Mouse (Mus musculus) midbrain, embryonic 11.5 days (tissue): ENCODE measurements around the gene Mga. TPM values are rescaled to one million over a fixed set of nuclear protein-coding genes. Genes with fewer than 3 reads are reported as not detected.

Experiments
- ATAC-seq: fragments of 200-750 bp; cut with Nextera tagmentation; 2 replicates; pipeline ENCODE4 v1.8.0; 2017; ENCODE audit warnings: moderate TSS enrichment, moderate library complexity; ENCODE audit not compliant: low FRiP score
- DNase-seq: peaks from one replicate; pipeline ENCODE4 v3.0.0; 2015; ENCODE audit warnings: low spot score; ENCODE audit errors: missing footprints
- H3K27ac ChIP-seq: fragments of 300-500 bp; sonication (generic); 2 replicates; pipeline ENCODE4 v1.5.1; 2014; ENCODE audit warnings: low read depth, low read length
- H3K27me3 ChIP-seq: fragments of 300-500 bp; sonication (generic); 2 replicates; pipeline ENCODE4 v1.6.1; 2014; ENCODE audit warnings: mild to moderate bottlenecking, low read length, moderate library complexity, mixed read lengths; ENCODE audit not compliant: control insufficient read depth, insufficient read depth
- H3K36me3 ChIP-seq: fragments of 300-500 bp; sonication (generic); 2 replicates; pipeline ENCODE4 v1.6.1; 2014; ENCODE audit warnings: mild to moderate bottlenecking, low read length, moderate library complexity, mixed read lengths; ENCODE audit not compliant: control insufficient read depth, insufficient read depth
- H3K4me1 ChIP-seq: fragments of 300-500 bp; sonication (generic); 2 replicates; pipeline ENCODE4 v1.6.1; 2014; ENCODE audit warnings: low read length; ENCODE audit not compliant: control insufficient read depth, insufficient read depth
- H3K4me2 ChIP-seq: fragments of 300-500 bp; sonication (generic); 2 replicates; pipeline ENCODE4 v1.6.1; 2014; ENCODE audit warnings: mild to moderate bottlenecking, moderate library complexity
- H3K4me3 ChIP-seq: fragments of 300-500 bp; sonication (generic); 2 replicates; pipeline ENCODE4 v1.5.1; 2014; ENCODE audit warnings: low read depth, low read length
- H3K9ac ChIP-seq: fragments of 300-500 bp; sonication (generic); 2 replicates; pipeline ENCODE4 v1.6.1; 2014; ENCODE audit warnings: low read length
- H3K9me3 ChIP-seq: fragments of 300-500 bp; sonication (generic); 2 replicates; pipeline ENCODE4 v1.6.1; 2016; ENCODE audit warnings: low read length; ENCODE audit not compliant: control insufficient read depth
- WGBS: fragments of 180-500 bp; shearing (Covaris S2); extraction: QIAGEN DNeasy Blood & Tissue Kit; methylation state at CpG from one replicate; pipeline ENCODE4 v1.1.7; 2014; 5-methylcytosine and 5-hydroxymethylcytosine counted together
- polyA plus RNA-seq: library from polyadenylated mRNA; unstranded; fragments of >200 nt; fragmentation: Nextera tagmentation; extraction: Ambion mirVana; gene quantifications from 2 replicates; pipeline ENCODE4 v1.2.1, GENCODE M21; 2014

Gene Mga
- 32.1 and 32.9 TPM in 2 replicates for polyA plus RNA-seq

DNA sequence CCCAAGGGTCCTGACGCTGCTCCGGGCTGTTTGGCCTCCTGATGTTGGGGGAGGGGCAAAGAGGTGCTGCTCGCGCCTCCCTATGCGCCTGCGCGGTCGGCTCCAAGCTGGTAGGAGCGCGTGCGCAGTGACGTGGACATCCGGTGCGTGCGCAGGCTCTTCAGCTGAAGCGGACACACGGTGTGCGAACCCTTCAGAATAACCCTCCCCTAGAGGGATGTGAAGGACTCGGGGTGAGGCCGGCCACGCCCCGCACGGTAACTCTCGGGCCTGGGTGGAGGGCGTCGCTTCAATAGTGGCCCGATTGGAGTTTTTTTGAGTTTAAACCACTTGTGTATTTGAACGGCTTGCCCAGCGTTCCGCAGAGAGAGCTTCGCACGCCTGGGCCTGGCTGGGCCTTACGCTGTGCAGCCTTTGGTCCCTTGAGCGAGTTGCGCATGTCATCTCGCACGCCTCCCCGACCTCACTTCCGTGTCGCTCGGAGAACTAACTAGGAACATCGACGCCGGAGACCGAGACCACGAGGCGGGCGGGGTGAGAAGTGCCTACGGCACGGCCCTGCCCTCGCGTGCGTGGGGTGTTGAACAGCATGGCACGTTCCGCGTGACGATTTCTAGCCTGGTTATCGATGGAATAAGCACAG is at the start of gene Mga:
Gene Mga (plus strand): TSS at position 139 of the 643 bp plus-strand sequence.
- Histone ChIP-seq H3K4me1 (peaks cover 12% of the 10 kb centered on the region), H3K4me2 (peak within 1 kb of the TSS; percentile 55), H3K27me3 (no peaks in the 10 kb centered on the region), H3K9ac (peak within 1 kb of the TSS; percentile 65), H3K27ac (peak within 1 kb of the TSS; percentile 49), H3K4me3 (peak within 1 kb of the TSS; percentile 37), H3K36me3 (no peaks in the 10 kb centered on the region), H3K9me3 (no peaks in the 10 kb centered on the region)
- ATAC-seq (peak; percentile 97), DNase-seq (peak; percentile 100)
- WGBS: under 1% methylated on average over 58 of the region's 58 CpGs

DNA sequence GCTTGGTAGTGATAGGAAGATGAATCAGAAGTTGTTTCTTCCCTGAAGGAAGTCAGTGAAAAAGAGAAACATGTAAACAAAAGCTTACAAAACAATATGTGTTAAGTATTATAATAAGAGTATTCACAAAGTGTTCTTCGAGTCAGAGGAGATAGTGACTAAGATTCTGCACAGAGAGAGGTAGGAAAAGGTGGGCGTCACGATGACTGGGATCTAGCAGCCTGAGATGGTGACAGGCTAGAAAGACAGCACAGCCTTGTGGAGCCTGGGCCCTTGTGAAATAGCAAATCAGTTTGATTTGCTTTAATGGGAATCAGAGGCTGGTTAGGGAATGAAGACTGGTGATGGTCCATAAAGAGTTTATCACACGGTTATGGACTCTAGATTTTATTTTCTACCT is 43.2 kb upstream of the Mga start:
- DNase-seq: no peak
- H3K36me3 ChIP-seq: no peaks in the 10 kb centered on the region
- WGBS: 91% methylated on average over 4 of the region's 4 CpGs
- no peaks in the 10 kb centered on the region for H3K27me3 ChIP-seq
- no peak overlapping the region for H3K9ac ChIP-seq
- no peak overlapping the region for H3K27ac ChIP-seq
- no peak overlapping the region for H3K4me2 ChIP-seq
- ATAC-seq: no peak
- H3K4me3 ChIP-seq: no peak overlapping the region
- no peaks in the 10 kb centered on the region for H3K9me3 ChIP-seq
- no peaks in the 10 kb centered on the region for H3K4me1 ChIP-seq

DNA sequence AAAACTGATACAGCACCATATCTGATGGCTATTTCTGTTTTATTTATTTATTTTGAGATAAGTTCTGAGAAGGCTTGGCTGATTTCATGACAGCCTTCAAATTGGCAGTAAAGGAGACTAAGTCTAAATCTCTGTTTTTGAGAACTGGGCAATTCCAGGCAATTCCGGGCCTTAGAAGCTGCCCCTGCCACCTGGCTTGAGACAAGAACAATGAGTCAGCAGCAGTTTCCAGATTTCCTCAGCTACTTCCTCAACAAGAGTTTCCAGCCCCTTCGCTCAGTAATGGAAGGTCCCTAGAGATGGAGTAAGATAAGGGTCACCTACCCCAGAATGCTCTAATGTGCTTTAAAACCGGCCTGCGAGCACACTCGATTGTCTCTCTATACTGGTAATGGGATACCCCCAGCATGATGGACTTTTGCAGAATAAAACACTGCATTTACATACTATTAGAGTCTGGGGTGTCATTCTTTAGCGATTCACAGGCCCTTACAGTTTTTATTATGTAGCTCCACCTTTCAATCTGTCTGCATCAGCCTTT is 41.6 kb upstream of the Mga start:
- Histone ChIP-seq H3K4me2 (no peak overlapping the region), H3K36me3 (no peaks in the 10 kb centered on the region), H3K27ac (no peak overlapping the region), H3K9ac (no peak overlapping the region), H3K27me3 (no peaks in the 10 kb centered on the region), H3K9me3 (no peaks in the 10 kb centered on the region), H3K4me1 (no peaks in the 10 kb centered on the region), H3K4me3 (no peak overlapping the region)
- ATAC-seq (no peak), DNase-seq (no peak)
- 74% methylated on average over 6 of the region's 6 CpGs for WGBS

DNA sequence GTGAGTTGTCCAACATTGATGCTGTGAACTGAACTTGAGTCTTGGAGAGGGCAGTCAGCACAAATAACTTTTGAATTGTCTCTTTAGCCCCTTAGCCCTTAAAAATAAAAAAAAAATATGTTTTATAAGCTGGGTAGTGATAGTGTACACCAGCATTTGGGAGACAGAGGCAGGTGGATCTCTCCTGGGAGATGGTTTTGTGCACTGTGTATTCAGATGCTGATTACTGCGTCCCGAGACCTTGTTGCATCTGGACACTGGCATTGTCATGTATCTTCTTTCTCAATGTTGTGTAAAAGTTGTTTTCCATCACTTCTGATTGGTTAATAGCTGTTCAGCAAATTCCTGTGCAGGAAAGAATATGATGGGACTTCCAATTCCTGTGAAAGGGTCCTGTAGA is 39.7 kb upstream of the Mga start:
- 88% methylated on average over 2 of the region's 2 CpGs for WGBS
- Histone ChIP-seq H3K4me2 (no peak overlapping the region), H3K27ac (no peak overlapping the region), H3K36me3 (no peaks in the 10 kb centered on the region), H3K4me3 (no peak overlapping the region), H3K9me3 (no peaks in the 10 kb centered on the region), H3K27me3 (no peaks in the 10 kb centered on the region), H3K4me1 (no peaks in the 10 kb centered on the region), H3K9ac (no peak overlapping the region)
- no peak for DNase-seq
- no peak for ATAC-seq

DNA sequence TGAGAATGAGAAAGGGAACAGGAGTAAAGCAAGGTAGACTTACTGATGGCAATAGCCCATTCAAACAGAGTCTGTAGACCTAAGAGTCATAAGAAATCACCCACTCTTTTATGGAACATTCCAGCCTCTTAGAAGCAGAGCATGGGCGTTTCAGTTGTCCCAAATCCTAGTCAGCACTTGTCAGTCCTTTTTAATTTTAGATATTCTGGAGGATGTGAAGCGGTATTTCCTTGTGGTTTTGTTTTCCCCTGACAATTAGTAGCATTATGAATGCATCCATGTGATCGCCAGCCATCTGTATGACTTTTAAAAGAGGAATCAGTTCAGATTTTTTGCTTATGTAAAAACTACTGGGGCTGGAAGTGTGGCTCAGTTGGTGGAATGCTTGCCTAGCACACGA is 32.5 kb upstream of the Mga start:
- Histone ChIP-seq H3K9me3 (no peaks in the 10 kb centered on the region), H3K4me3 (no peak overlapping the region), H3K4me1 (no peaks in the 10 kb centered on the region), H3K27ac (no peak overlapping the region), H3K36me3 (no peaks in the 10 kb centered on the region), H3K9ac (no peak overlapping the region), H3K27me3 (no peaks in the 10 kb centered on the region; the same call in 1 of the 2 replicates), H3K4me2 (no peak overlapping the region)
- ATAC-seq (no peak), DNase-seq (no peak)
- 77% methylated on average over 4 of the region's 4 CpGs for WGBS

DNA sequence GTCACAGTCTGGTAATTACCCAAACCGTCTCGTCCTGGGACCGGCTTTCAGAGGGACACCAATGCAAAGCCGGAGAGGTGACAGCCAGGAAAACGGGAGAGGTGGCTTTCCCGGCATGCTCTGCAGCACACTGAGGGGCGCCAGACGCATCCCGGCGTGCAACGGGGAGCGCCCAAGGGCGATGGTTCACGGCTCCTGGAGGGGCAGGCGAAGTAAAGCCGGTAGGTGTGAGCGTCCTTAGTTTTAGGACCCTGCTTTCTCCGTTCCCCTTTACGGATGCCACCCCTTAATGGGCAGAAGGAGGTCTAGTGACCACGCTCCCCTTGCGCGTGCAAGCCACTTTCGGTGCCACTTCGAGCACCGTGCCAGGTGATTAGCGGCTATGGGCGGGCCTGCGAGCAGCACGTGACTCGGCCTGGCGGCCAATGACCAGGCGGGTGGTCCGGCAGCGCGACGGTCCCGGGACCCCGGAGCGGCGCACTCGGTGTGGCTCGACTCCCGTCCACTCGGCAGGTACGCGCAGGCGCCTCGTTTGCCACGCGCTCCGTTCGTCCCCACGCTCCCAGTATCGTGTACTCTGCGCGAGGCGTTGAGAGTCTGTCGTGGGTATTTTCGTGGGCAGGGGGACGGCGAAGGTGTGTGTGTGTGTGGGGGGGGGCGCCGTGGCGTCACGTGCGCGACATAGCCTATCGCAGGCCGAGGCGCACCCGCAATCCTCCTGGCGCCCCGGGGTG is 24.5 kb upstream of the Mga start:
- DNase-seq: peak; percentile 97
- ATAC-seq: peak; percentile 91
- no peaks in the 10 kb centered on the region for H3K36me3 ChIP-seq
- peak overlapping the region; percentile 51 for H3K4me3 ChIP-seq
- no peak overlapping the region for H3K27ac ChIP-seq
- H3K4me1 ChIP-seq: peaks cover 9% of the 10 kb centered on the region; the same call in 1 of the 2 replicates
- peak overlapping the region; percentile 89 for H3K4me2 ChIP-seq
- under 1% methylated on average over 73 of the region's 73 CpGs for WGBS
- no peaks in the 10 kb centered on the region for H3K9me3 ChIP-seq
- H3K27me3 ChIP-seq: no peaks in the 10 kb centered on the region; the same call in none of the 2 replicates
- peak overlapping the region; percentile 61 for H3K9ac ChIP-seq

DNA sequence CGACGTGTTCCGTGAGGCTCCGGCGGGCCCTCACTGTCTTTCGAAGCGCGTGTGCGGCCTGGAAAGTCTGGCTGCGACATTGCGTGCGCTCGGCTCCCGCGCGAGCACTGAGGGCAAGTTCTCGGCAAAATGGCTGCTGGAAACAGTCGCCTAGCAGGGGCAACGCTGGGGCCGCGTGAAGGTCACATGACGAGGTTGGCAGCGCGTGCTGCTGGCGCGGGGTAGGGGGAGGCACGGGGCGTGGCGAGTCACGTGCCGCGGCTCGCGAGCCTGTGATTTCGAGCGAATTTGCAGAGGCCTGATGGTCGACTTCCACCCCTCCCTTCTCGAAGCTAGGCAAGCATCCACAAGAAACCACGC is 23.9 kb upstream of the Mga start:
- Histone ChIP-seq H3K36me3 (no peaks in the 10 kb centered on the region), H3K9ac (peak overlapping the region; percentile 61), H3K27me3 (no peaks in the 10 kb centered on the region; the same call in none of the 2 replicates), H3K4me1 (peaks cover 9% of the 10 kb centered on the region; the same call in 1 of the 2 replicates), H3K27ac (no peak overlapping the region), H3K4me2 (peak overlapping the region; percentile 89), H3K4me3 (peak overlapping the region; percentile 51), H3K9me3 (no peaks in the 10 kb centered on the region)
- ATAC-seq (peak; percentile 93), DNase-seq (no peak)
- WGBS: 1% methylated on average over 39 of the region's 39 CpGs

DNA sequence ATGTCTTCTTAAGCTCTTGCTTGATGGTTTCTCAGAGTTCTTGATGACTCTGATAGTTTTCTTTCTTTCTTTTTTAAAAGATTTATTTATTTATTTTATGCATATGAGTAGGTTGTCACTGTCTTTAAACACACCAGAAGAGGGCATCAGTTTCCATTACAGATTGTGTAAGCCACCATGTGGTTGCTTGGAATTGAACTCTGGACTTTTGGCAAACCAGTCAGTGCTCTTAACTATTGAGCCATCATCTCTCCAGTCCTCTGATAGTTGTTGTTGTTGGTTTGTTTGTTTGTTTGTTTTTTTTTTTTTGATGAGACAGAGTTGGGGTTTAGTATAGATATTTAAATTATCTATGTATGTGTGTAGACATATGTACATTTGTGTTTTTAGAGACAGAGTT is 21.0 kb upstream of the Mga start:
- DNase-seq (no peak), ATAC-seq (no peak)
- H3K27ac ChIP-seq: no peak overlapping the region
- no peaks in the 10 kb centered on the region for H3K9me3 ChIP-seq
- H3K9ac ChIP-seq: no peak overlapping the region
- H3K4me3 ChIP-seq: no peak overlapping the region
- no peaks in the 10 kb centered on the region for H3K36me3 ChIP-seq
- H3K27me3 ChIP-seq: no peaks in the 10 kb centered on the region; the same call in 1 of the 2 replicates
- H3K4me1 ChIP-seq: peaks cover 9% of the 10 kb centered on the region; the same call in 1 of the 2 replicates
- no peak overlapping the region for H3K4me2 ChIP-seq

DNA sequence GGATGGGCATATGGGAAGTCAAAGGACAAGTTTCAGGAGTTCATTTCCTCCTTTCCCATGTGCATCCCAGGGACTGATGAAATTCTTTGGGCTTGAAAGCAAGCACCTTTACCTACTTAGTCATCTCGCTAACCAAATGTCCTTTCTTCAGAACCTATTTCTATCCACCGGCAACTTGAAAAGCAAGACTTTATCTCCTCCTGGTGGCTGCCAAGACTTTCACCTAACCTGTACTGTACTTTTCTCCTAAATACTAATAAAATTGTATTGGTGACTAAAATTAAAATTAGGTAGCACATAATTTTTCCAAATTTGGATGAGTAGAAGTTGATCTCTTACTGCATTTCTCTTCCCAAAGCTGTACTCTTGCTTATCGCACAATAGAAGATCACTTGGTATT is 9.8 kb upstream of the Mga start:
- H3K27me3 ChIP-seq: no peaks in the 10 kb centered on the region
- no peaks in the 10 kb centered on the region for H3K9me3 ChIP-seq
- ATAC-seq (no peak), DNase-seq (no peak)
- no peaks in the 10 kb centered on the region for H3K36me3 ChIP-seq
- WGBS: 91% methylated on average over 3 of the region's 3 CpGs
- H3K4me2 ChIP-seq: no peak overlapping the region
- no peak overlapping the region for H3K4me3 ChIP-seq
- H3K27ac ChIP-seq: no peak overlapping the region
- H3K9ac ChIP-seq: no peak overlapping the region
- H3K4me1 ChIP-seq: no peaks in the 10 kb centered on the region
